Mouse (Mus musculus) MEL (cell line): Measurements from ENCODE around the gene Ccm2. TPM values are rescaled to one million over a fixed set of nuclear protein-coding genes. Genes with fewer than 3 reads are reported as not detected.
A peak's percentile ranks its signal among the peaks of the same experiment; 100 is the strongest.

Experiments
- DNase-seq: peaks from one replicate; pipeline ENCODE4 v3.0.0; 2011; ENCODE audit warnings: low read depth, low spot score
- H3K27ac ChIP-seq: 2 replicates; pipeline ENCODE4 v1.5.1; 2012; ENCODE audit warnings: low read depth, mild to moderate bottlenecking, control low read depth, low read length, moderate library complexity; ENCODE audit not compliant: control insufficient read depth
- H3K27me3 ChIP-seq, 2 experiments: fragments of 150-350 bp in 1 of 2; sonication (generic) in 1 of 2; 2 replicates each; pipeline ENCODE4 v1.6.1; 2012; ENCODE audit warnings: low read length in 2 of 2, mild to moderate bottlenecking in 2 of 2, improper control_type of control experiment in 1 of 2, moderate library complexity in 1 of 2; ENCODE audit not compliant: insufficient read depth in 2 of 2, control insufficient read depth in 1 of 2
- H3K36me3 ChIP-seq, 2 experiments: 2 replicates each; pipeline ENCODE4 v1.6.1; 2012 to 2014; ENCODE audit warnings: low read length in 2 of 2, improper control_type of control experiment in 1 of 2, inconsistent platforms in 1 of 2, mild to moderate bottlenecking in 1 of 2; ENCODE audit not compliant: insufficient read depth in 2 of 2, control insufficient read depth in 1 of 2
- H3K4me1 ChIP-seq, 2 experiments: fragments of 150-350 bp in 1 of 2; sonication (generic) in 1 of 2; 2 replicates each; pipeline ENCODE4 v1.6.1; 2012; ENCODE audit warnings: low read length in 2 of 2, improper control_type of control experiment in 1 of 2, mild to moderate bottlenecking in 1 of 2; ENCODE audit not compliant: insufficient read depth in 2 of 2, control insufficient read depth in 1 of 2
- H3K4me3 ChIP-seq, 2 experiments: fragments of 150-350 bp in 1 of 2; sonication (generic) in 1 of 2; 2 replicates each; pipeline ENCODE4 v1.5.1; 2012; ENCODE audit warnings: low read depth in 2 of 2, low read length in 2 of 2, mild to moderate bottlenecking in 2 of 2, moderate library complexity in 2 of 2, control low read depth in 1 of 2, improper control_type of control experiment in 1 of 2; ENCODE audit not compliant: control insufficient read depth in 1 of 2, insufficient read depth in 1 of 2
- H3K79me2 ChIP-seq: 2 replicates; pipeline ENCODE4 v1.6.1; 2012; ENCODE audit warnings: mild to moderate bottlenecking, low read length, moderate library complexity; ENCODE audit not compliant: control insufficient read depth, poor library complexity, insufficient read depth
- H3K9ac ChIP-seq: 2 replicates; pipeline ENCODE4 v1.6.1; 2012; ENCODE audit warnings: low read depth, mild to moderate bottlenecking, control low read depth, low read length, moderate library complexity; ENCODE audit not compliant: control insufficient read depth, poor library complexity, severe bottlenecking
- H3K9me3 ChIP-seq: fragments of 150-350 bp; sonication (generic); replicated peaks from 2 replicates; pipeline ENCODE4 v1.6.1; 2012; ENCODE audit warnings: mild to moderate bottlenecking, low read length, improper control_type of control experiment, moderate library complexity; ENCODE audit not compliant: insufficient read depth
- CHD1 ChIP-seq: IDR thresholded peaks from 2 replicates; pipeline ENCODE4 v1.6.1; 2012; ENCODE audit warnings: low read depth, mild to moderate bottlenecking, inconsistent platforms, low read length, improper control_type of control experiment
- CHD2 ChIP-seq: IDR thresholded peaks from 2 replicates; pipeline ENCODE4 v1.6.1; 2011; ENCODE audit warnings: low read length, improper control_type of control experiment
- CTCF ChIP-seq, 3 experiments: IDR thresholded peaks in 2 of 3; conservative IDR thresholded peaks in 1 of 3; 2 replicates each; pipeline ENCODE4 v1.5.1; 2011 to 2012; ENCODE audit warnings: low read length in 3 of 3, low read depth in 2 of 3, mild to moderate bottlenecking in 2 of 3, improper control_type of control experiment in 1 of 3, inconsistent platforms in 1 of 3, mixed read lengths in 1 of 3, moderate library complexity in 1 of 3; ENCODE audit not compliant: control insufficient read depth in 1 of 3, insufficient read depth in 1 of 3, poor library complexity in 1 of 3, severe bottlenecking in 1 of 3
- E2F4 ChIP-seq: IDR thresholded peaks from 2 replicates; pipeline ENCODE4 v1.6.1; 2011; ENCODE audit warnings: low read depth, low read length, improper control_type of control experiment, borderline replicate concordance
- EP300 ChIP-seq, 2 experiments: IDR thresholded peaks; 2 replicates each; pipeline ENCODE4 v1.6.1; 2011; ENCODE audit warnings: improper control_type of control experiment in 2 of 2, low read length in 2 of 2, low read depth in 1 of 2, mild to moderate bottlenecking in 1 of 2
- ETS1 ChIP-seq: IDR thresholded peaks from 2 replicates; pipeline ENCODE4 v1.6.1; 2012; ENCODE audit warnings: low read depth, mild to moderate bottlenecking, inconsistent platforms, low read length, improper control_type of control experiment, moderate library complexity
- GATA1 ChIP-seq: IDR thresholded peaks from 2 replicates; pipeline ENCODE4 v1.6.1; 2011; ENCODE audit warnings: low read depth, low read length, improper control_type of control experiment
- HCFC1 ChIP-seq: IDR thresholded peaks from 2 replicates; pipeline ENCODE4 v1.6.1; 2012; ENCODE audit warnings: low read depth, mild to moderate bottlenecking, inconsistent platforms, low read length, improper control_type of control experiment, moderate library complexity
- JUND ChIP-seq: IDR thresholded peaks from 2 replicates; pipeline ENCODE4 v1.6.1; 2011; ENCODE audit warnings: low read depth, mild to moderate bottlenecking, improper control_type of control experiment, low read length
- MAFK ChIP-seq: IDR thresholded peaks from 2 replicates; pipeline ENCODE4 v1.6.1; 2011; ENCODE audit warnings: low read depth, mild to moderate bottlenecking, low read length, improper control_type of control experiment, borderline replicate concordance
- MAX ChIP-seq: IDR thresholded peaks from 2 replicates; pipeline ENCODE4 v1.6.1; 2011; ENCODE audit warnings: low read length, improper control_type of control experiment
- MAZ ChIP-seq: IDR thresholded peaks from 2 replicates; pipeline ENCODE4 v1.6.1; 2012; ENCODE audit warnings: low read depth, mild to moderate bottlenecking, inconsistent platforms, low read length, improper control_type of control experiment
- MXI1 ChIP-seq: IDR thresholded peaks from 2 replicates; pipeline ENCODE4 v1.6.1; 2011; ENCODE audit warnings: mild to moderate bottlenecking, low read depth, low read length, improper control_type of control experiment
- MYB ChIP-seq: IDR thresholded peaks from 2 replicates; pipeline ENCODE4 v1.6.1; 2011; ENCODE audit warnings: mild to moderate bottlenecking, low read depth, low read length, improper control_type of control experiment
- MYC ChIP-seq: IDR thresholded peaks from 2 replicates; pipeline ENCODE4 v1.6.1; 2011; ENCODE audit warnings: low read depth, mild to moderate bottlenecking, low read length, improper control_type of control experiment, moderate library complexity
- NELFE ChIP-seq: IDR thresholded peaks from 2 replicates; pipeline ENCODE4 v1.6.1; 2011; ENCODE audit warnings: low read depth, low read length, improper control_type of control experiment
- POLR2A ChIP-seq, 2 experiments: IDR thresholded peaks; 2 replicates each; pipeline ENCODE4 v1.6.1; 2011 to 2012; ENCODE audit warnings: low read length in 2 of 2, mild to moderate bottlenecking in 2 of 2, control low read depth in 1 of 2, improper control_type of control experiment in 1 of 2, low read depth in 1 of 2, moderate library complexity in 1 of 2; ENCODE audit not compliant: control insufficient read depth in 1 of 2, insufficient read depth in 1 of 2, poor library complexity in 1 of 2
- POLR2AphosphoS2 ChIP-seq: IDR thresholded peaks from 2 replicates; pipeline ENCODE4 v1.6.1; 2011; ENCODE audit warnings: low read length, improper control_type of control experiment
- POLR2AphosphoS5 ChIP-seq: IDR thresholded peaks from 2 replicates; pipeline ENCODE4 v1.6.1; 2012; ENCODE audit warnings: low read depth, borderline replicate concordance, mild to moderate bottlenecking, inconsistent platforms, low read length, moderate library complexity, mixed read lengths
- RAD21 ChIP-seq: IDR thresholded peaks from 2 replicates; pipeline ENCODE4 v1.6.1; 2011; ENCODE audit warnings: mild to moderate bottlenecking, low read depth, low read length, improper control_type of control experiment
- SIN3A ChIP-seq: IDR thresholded peaks from 2 replicates; pipeline ENCODE4 v1.6.1; 2012; ENCODE audit warnings: low read length, improper control_type of control experiment, inconsistent platforms
- SMC3 ChIP-seq: IDR thresholded peaks from 2 replicates; pipeline ENCODE4 v1.6.1; 2011; ENCODE audit warnings: low read depth, low read length, improper control_type of control experiment
- TAL1 ChIP-seq: IDR thresholded peaks from 2 replicates; pipeline ENCODE4 v1.6.1; 2012; ENCODE audit warnings: mild to moderate bottlenecking, inconsistent platforms, low read length, moderate library complexity, mixed read lengths
- TBP ChIP-seq: IDR thresholded peaks from 2 replicates; pipeline ENCODE4 v1.8.0; 2011; ENCODE audit warnings: low read depth, low read length, improper control_type of control experiment
- TCF12 ChIP-seq: IDR thresholded peaks from 2 replicates; pipeline ENCODE4 v1.6.1; 2014; ENCODE audit warnings: low read depth, mild to moderate bottlenecking, inconsistent platforms, low read length, improper control_type of control experiment, moderate library complexity
- UBTF ChIP-seq: IDR thresholded peaks from 2 replicates; pipeline ENCODE4 v1.6.1; 2012; ENCODE audit warnings: low read depth, mild to moderate bottlenecking, inconsistent platforms, low read length, improper control_type of control experiment, moderate library complexity, borderline replicate concordance; ENCODE audit not compliant: insufficient read depth
- USF2 ChIP-seq, 2 experiments: IDR thresholded peaks; 2 replicates each; pipeline ENCODE4 v1.6.1; 2011 to 2012; ENCODE audit warnings: improper control_type of control experiment in 2 of 2, low read length in 2 of 2, borderline replicate concordance in 1 of 2, inconsistent platforms in 1 of 2, low read depth in 1 of 2, mild to moderate bottlenecking in 1 of 2; ENCODE audit not compliant: insufficient read depth in 1 of 2
- ZC3H11A ChIP-seq: IDR thresholded peaks from 2 replicates; pipeline ENCODE4 v1.6.1; 2012; ENCODE audit warnings: low read depth, mild to moderate bottlenecking, inconsistent platforms, low read length, improper control_type of control experiment
- ZKSCAN1 ChIP-seq: IDR thresholded peaks from 2 replicates; pipeline ENCODE4 v1.6.1; 2012; ENCODE audit warnings: low read depth, mild to moderate bottlenecking, inconsistent platforms, low read length, improper control_type of control experiment, moderate library complexity
- ZNF384 ChIP-seq: IDR thresholded peaks from 2 replicates; pipeline ENCODE4 v1.6.1; 2012; ENCODE audit warnings: low read depth, mild to moderate bottlenecking, inconsistent platforms, low read length, improper control_type of control experiment
- polyA plus RNA-seq, 2 experiments: library from polyadenylated mRNA; stranded (reverse) in 1 of 2; unstranded in 1 of 2; fragments of >175 nt in 1 of 2; fragments of >200 nt in 1 of 2; gene quantifications; 2 replicates each; pipeline versions ENCODE4 v1.2.1 to v1.2.4; 2012; ENCODE audit warnings: low replicate concordance in 2 of 2, low read depth in 1 of 2; ENCODE audit not compliant: insufficient read length in 2 of 2, insufficient read depth in 1 of 2, missing spikeins in 1 of 2
- total RNA-seq: library from RNA; depleted of rRNA; stranded (reverse); fragments of 300-350 nt; gene quantifications from 2 replicates; pipeline ENCODE4 v1.2.3, GENCODE M21; 2012

The Ccm2 gene
- total and polyA plus RNA-seq, 3 experiments: 49.2 to 66.4 TPM; not detected in 1

DNA sequence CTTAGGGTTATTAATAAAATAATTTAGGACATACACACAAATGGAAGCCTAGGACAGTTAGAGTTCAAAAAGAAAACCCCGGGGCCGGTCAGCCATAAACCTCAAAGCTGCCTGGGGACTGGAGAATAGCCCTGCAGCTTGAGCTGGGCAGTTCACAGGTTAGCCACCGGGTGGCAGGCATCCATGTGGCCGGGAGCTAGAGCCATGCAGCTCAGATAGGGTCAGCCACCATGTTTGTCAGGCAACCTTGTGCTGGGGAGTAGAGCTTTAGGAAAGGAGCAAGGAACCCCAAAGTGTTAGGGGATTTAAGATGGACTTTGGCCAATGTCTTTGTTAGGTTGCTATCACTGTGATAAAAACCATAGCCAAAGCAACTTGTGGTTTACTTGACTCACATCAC is 81.9 kb downstream of the Ccm2 start:
- Histone ChIP-seq H3K4me1 (peaks cover 11 to 25% of the 10 kb centered on the region in 2 experiments), H3K36me3 (peaks cover 6 to 27% of the 10 kb centered on the region in 2 experiments; a peak in 3 of 4 replicates), H3K79me2 (peaks cover 32% of the 10 kb centered on the region), H3K4me3 (no peak overlapping the region), H3K9ac (peak overlapping the region; percentile 92), H3K9me3 (no peaks in the 10 kb centered on the region), H3K27ac (peak overlapping the region; percentile 99), H3K27me3 (no peaks in the 10 kb centered on the region)
- DNase-seq: peak; percentile 84
- TF ChIP-seq CTCF (IDR thresholded peaks at IDR 0.05 in 2 of 3, conservative IDR thresholded peaks at IDR 0.05 in 1 of 3; ENCODE audit: control insufficient read depth in 1 of 3, insufficient read depth in 1 of 3, low read depth in 2 of 3, low read length in 3 of 3, poor library complexity in 1 of 3, severe bottlenecking in 1 of 3) (peak; percentile 64 to 83 (median 73)), MAFK (no peak), ETS1 (no peak), POLR2AphosphoS5 (no peak), POLR2A (IDR thresholded peaks at IDR 0.05; ENCODE audit: control insufficient read depth in 1 of 2, insufficient read depth in 1 of 2, low read depth in 1 of 2, low read length in 2 of 2, poor library complexity in 1 of 2) (no peak; a peak in 1 of 4 replicates), NELFE (no peak), MAZ (peak; percentile 31; the same call in 1 of the 2 replicates), CHD2 (no peak), SMC3 (peak; percentile 49), MAX (peak; percentile 74), ZC3H11A (peak; percentile 18; the same call in 1 of the 2 replicates), HCFC1 (no peak), ZNF384 (no peak), JUND (no peak), POLR2AphosphoS2 (no peak), EP300 (IDR thresholded peaks at IDR 0.05; ENCODE audit: low read depth in 1 of 2, low read length in 2 of 2) (0 out of 4 replicates have a peak, but pooled peaks of 1 of the 2 experiments have one; percentile 23), CHD1 (no peak), SIN3A (no peak; the same call in 1 of the 2 replicates), GATA1 (0 out of 2 replicates have a peak, but pooled peaks have one; percentile 14), TCF12 (no peak), RAD21 (peak; percentile 11), MYC (peak; percentile 82)

DNA sequence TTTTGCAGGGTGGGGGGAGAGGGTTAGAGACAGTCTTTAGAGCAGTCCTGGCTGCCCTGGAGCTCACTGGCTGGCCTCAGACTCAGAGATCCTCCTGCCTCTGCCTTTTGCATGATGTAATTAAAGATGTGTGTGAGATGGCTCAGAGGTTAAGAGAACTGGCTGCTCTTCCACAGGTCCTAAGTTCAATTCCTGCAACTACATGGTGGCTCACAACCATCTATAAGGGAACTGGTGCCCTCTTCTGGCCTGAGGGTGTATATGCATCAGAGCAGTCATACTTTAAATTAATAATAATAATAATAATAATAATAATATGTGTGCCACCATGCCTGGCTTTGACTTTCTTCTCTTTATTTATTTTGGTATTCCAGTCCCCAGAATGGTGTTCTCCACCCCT is 83.0 kb downstream of the Ccm2 start:
- Histone ChIP-seq H3K79me2 (peaks cover 21% of the 10 kb centered on the region), H3K36me3 (peaks cover 2 to 20% of the 10 kb centered on the region in 2 experiments; a peak in 3 of 4 replicates), H3K4me3 (no peak overlapping the region), H3K9ac (no peak overlapping the region), H3K27me3 (no peaks in the 10 kb centered on the region), H3K27ac (no peak overlapping the region), H3K9me3 (no peaks in the 10 kb centered on the region), H3K4me1 (peaks cover 11 to 18% of the 10 kb centered on the region in 2 experiments)
- peak; percentile 88 for DNase-seq
- TF ChIP-seq POLR2AphosphoS2: no peak
- no peak for TF ChIP-seq MAX
- TF ChIP-seq ZKSCAN1: no peak
- no peak for TF ChIP-seq USF2 (IDR thresholded peaks at IDR 0.05; ENCODE audit: borderline replicate concordance in 1 of 2, insufficient read depth in 1 of 2, low read depth in 1 of 2, low read length in 2 of 2)
- TF ChIP-seq TBP: no peak
- peak; percentile 87 for TF ChIP-seq ZC3H11A
- no peak for TF ChIP-seq TAL1
- no peak for TF ChIP-seq NELFE
- TF ChIP-seq EP300 (IDR thresholded peaks at IDR 0.05; ENCODE audit: low read depth in 1 of 2, low read length in 2 of 2): no peak
- TF ChIP-seq MXI1: no peak
- no peak for TF ChIP-seq CHD2
- no peak for TF ChIP-seq MYB
- TF ChIP-seq CHD1: no peak
- TF ChIP-seq E2F4: no peak
- TF ChIP-seq HCFC1: no peak
- peak; percentile 11; the same call in 1 of the 2 replicates for TF ChIP-seq JUND
- TF ChIP-seq SIN3A: peak; percentile 51; the same call in 1 of the 2 replicates
- no peak for TF ChIP-seq UBTF
- TF ChIP-seq POLR2A (IDR thresholded peaks at IDR 0.05; ENCODE audit: control insufficient read depth in 1 of 2, insufficient read depth in 1 of 2, low read depth in 1 of 2, low read length in 2 of 2, poor library complexity in 1 of 2): no peak
- TF ChIP-seq MAZ: no peak
- TF ChIP-seq ETS1: no peak
